Mouse (Mus musculus) thymus, adult 2 months (tissue): ENCODE data around the gene Ctso.

Experiments used
- CTCF ChIP-seq: fragments of 200-500 bp; IDR thresholded peaks from 2 replicates; pipeline ENCODE4 v1.5.1; 2012; ENCODE audit warnings: mild to moderate bottlenecking, control low read depth, low read length, moderate library complexity, borderline replicate concordance; ENCODE audit not compliant: control insufficient read depth, poor library complexity, insufficient read depth; ENCODE audit errors: extremely low read depth
- POLR2A ChIP-seq: fragments of 200-500 bp; IDR thresholded peaks from 2 replicates; pipeline ENCODE4 v1.6.1; 2012; ENCODE audit warnings: mild to moderate bottlenecking, low read length, control low read depth, moderate library complexity; ENCODE audit not compliant: control insufficient read depth, poor library complexity, insufficient read depth; ENCODE audit errors: extremely low read depth

DNA sequence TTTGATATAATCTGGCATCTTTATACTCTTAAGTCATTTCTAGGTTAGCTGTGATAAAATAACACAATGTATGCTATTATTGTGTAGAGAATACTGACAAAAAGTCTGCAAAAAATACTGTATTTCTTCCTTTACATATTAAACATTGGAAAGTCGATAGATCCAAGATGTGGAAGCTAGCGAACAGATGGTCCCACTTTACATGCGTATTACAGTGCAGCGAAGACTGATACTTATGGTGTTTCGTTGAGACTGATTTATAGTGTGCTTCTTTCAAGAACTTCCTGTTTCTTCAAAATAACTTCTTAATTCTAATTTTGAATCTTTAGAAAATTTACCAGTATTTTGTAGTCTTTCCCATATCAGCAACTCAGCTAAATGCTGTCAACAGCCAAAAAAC is 25.1 kb downstream of the Ctso start:
- no peak for TF ChIP-seq POLR2A
- TF ChIP-seq CTCF, result no peak
